Mouse (Mus musculus) layer of hippocampus, adult 9-10 months (tissue): ENCODE results near the gene Wdr47.
"Not testable (repeated sequence)": the region's sequence is repeated elsewhere in the genome, so short reads cannot be mapped to it uniquely, and the experiment has no call there.

Experiments
- DNase-seq: peaks from one replicate; pipeline ENCODE4 v3.0.0; 2022; ENCODE audit warnings: low spot score

Gene Wdr47

GRCm38 (mm10) chr3:108639412-108639811, 48.3 kb downstream of the Wdr47 start:
- no peak for DNase-seq

DNA sequence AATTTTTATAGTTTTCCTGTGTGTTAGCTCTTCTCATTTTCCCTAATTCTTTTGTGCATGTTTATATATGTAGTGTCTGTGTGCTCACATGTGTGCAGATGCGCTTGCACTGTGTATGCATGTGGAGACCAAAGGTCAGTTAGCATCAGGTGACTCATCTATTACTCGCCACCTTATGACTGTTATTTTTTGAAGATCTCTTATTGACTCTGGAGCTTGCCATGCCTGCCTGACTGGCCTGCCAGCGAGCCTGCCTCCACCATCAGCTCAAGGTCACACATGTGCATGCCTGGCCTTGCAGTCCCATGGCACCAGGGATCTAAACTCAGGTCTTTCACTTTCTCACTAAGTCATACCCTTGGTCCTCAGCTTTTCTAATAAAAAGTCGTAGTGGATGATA, 49.9 kb downstream of the Wdr47 start:
- DNase-seq, result no peak

DNA sequence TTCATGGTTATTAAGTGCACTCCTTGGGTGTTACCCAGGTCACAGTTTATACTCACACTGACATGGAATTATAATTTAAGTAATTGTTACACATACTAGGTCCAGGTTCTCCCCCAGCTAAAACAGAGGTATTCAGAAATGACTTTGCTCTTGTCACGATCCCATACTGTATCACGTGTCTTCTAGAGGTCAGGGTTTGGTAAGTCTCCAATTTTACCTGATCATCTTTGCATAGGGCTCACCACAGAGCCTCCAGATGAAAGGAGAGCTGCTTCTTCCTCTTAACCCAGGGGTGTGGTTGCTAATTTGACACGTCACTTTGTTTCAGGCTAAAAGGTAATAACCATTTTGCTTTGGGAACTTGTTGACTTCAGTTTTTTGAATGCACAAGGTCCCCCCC, 53.8 kb downstream of the Wdr47 start:
- DNase-seq, result no peak

- DNase-seq, result peak; percentile 17
Measured at GRCm38 (mm10) chr3:108646036-108646435, 55.0 kb downstream of the Wdr47 start.

DNA sequence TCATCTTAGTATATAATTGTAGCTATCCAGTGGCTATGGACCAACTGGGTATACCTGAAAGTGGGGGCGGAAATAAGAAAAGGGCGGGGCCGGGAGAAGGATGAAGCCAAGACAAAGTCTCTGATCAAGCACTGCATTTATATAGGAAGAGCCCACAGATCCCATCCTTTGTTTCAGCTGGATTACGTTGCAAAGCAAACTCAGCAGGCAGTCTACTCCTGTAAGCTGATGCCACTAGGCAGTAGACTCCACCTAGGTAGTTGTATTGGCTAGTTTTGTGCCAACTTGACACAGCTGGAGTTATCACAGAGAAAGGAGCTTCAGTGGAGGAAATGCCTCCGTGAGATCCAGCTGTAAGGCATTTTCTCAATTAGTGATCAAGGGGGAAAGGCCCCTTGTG, 56.6 kb downstream of the Wdr47 start:
- DNase-seq, result not testable (repeated sequence)

GRCm38 (mm10) chr3:108652866-108653642, 62.0 kb downstream of the Wdr47 start:
- DNase-seq, result no peak

DNA sequence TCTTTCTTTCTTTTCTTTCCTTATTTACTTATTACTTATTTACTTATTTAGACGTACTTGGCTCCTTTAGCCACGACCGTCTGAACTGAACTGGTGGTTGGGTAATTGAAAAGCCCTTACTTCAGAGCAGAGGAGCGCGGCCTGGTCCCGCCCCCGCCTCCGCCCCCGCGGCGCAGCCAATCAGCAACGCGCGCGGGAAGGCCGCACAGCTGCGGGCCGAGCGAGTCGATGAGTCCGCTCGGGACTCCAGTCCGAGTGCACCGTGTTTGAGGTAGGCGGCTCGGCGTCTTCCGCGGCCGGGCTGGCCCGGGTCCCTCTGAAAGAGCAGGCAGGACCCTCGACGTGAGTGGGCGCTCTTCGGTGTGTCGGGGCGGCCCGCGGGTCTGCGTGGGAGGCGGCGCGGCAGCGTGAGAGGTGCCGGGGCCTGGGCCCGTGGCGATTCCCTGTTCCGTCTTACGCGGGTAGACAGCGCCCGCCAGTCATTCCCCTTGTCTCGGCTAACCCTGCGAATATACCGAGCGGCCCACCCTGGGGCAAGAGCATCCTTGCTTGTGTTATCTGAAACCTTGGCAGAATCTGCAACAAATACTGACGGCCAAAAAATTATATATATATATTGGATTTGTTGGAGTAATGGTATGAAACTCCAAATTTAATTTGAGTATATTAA, 62.8 kb downstream of the Wdr47 start, which contains the start of gene Clcc1:
Gene Clcc1, plus strand, starts transcription at position 204 of the 670 bp plus-strand sequence.
- DNase-seq, result peak; percentile 90

DNA sequence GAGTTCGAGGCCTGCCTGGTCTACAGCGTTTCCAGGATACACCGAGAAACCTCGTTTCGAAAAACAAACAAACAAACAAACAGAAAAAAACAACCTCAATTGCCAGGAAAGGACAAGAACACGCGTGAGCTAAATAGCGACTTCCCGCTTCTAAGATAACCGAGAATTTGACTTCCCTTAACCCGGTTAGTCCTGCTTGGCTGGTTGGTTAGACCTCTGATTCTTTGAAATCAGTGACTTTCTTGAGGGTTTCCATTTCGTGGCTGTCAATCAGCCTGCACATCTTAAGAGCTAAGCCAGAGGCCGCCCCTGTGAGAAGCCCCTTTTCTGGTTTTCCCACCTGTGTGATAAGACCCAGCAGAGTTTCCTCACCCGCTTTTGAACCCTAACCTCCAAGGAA, 63.5 kb downstream of the Wdr47 start:
- no peak for DNase-seq

DNA sequence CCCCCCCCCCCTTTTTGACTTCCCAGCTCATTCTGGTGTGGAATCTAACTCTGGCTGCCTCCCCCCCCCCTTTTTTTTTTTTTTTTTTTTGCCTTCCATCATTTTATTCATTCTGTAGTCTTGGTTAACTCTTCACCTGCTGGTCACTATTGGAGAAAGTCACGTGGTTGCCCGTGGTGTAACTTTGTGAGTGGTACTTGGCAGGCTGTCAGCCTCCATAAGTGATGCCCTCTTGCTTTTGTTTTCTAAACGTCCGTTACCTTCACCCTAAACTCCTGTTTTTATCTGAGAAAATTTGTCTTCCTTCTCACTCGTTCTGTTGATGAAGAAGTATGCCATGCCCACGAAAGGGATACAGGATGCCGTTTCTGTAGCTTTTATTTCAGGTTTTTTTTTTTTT, 64.4 kb downstream of the Wdr47 start:
- no peak for DNase-seq

- no peak for DNase-seq
Measured at GRCm38 (mm10) chr3:108658612-108659011, 67.5 kb downstream of the Wdr47 start.

GRCm38 (mm10) chr3:108660941-108661340, 69.9 kb downstream of the Wdr47 start:
- DNase-seq, result no peak

DNA sequence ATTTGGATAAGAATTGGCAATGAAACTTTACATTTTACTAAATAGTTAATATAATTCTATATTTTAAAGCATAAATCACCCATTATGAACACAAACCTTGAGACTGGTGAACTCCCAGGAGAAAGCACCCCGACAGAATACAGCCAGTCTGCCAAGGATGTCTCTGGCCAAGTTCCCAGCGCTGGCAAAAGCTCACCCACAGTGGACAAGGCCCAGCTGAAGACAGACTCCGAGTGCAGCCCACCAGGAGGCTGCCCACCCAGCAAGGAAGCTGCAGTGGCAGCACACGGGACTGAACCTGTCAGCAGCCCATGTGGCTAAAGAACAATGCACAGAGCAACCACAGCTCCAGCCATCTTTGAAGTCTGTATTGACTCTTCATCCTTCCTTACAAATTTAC, 85.5 kb downstream of the Wdr47 start:
- DNase-seq, result no peak

GRCm38 (mm10) chr3:108681004-108681403, 89.9 kb downstream of the Wdr47 start:
- no peak for DNase-seq

GRCm38 (mm10) chr3:108683597-108683996, 92.5 kb downstream of the Wdr47 start:
- DNase-seq, result not testable (repeated sequence)

GRCm38 (mm10) chr3:108685701-108686100, 94.6 kb downstream of the Wdr47 start:
- no peak for DNase-seq

- DNase-seq, result no peak
Measured at GRCm38 (mm10) chr3:108689015-108689441, 97.9 kb downstream of the Wdr47 start.

GRCm38 (mm10) chr3:108689446-108689845, 98.4 kb downstream of the Wdr47 start:
- DNase-seq, result no peak

GRCm38 (mm10) chr3:108689979-108690378, 98.9 kb downstream of the Wdr47 start:
- no peak for DNase-seq

- DNase-seq, result no peak
Measured at GRCm38 (mm10) chr3:108694321-108694720, 103.2 kb downstream of the Wdr47 start.
